Mouse (Mus musculus): ENCODE results near the gene Adrb1.

GRCm38 (mm10) chr19:56703238-56704097 lies 18.5 kb upstream of the Adrb1 start:
- TF ChIP-seq CTCF (IDR thresholded peaks at IDR 0.05; ENCODE audit: borderline replicate concordance, control insufficient read depth, extremely low read depth, insufficient read depth, low read length, poor library complexity) = no peak
- no peak for TF ChIP-seq POLR2A (IDR thresholded peaks at IDR 0.05; ENCODE audit: control insufficient read depth, extremely low read depth, insufficient read depth, low read length, poor library complexity)

Data from thymus, adult 2 months (tissue).